Mouse (Mus musculus) limb, embryonic 11.5 days (tissue): ENCODE measurements around the gene Zfp341. TPM values are rescaled to one million over a fixed set of nuclear protein-coding genes. Genes with fewer than 3 reads are reported as not detected.
A peak's percentile ranks its signal among the peaks of the same experiment; 100 is the strongest.

Experiments
- ATAC-seq: fragments of 200-750 bp; cut with Nextera tagmentation; 2 replicates; pipeline ENCODE4 v1.8.0; 2017; ENCODE audit warnings: low read depth; ENCODE audit not compliant: insufficient number of reproducible peaks, low FRiP score, low TSS enrichment
- DNase-seq: peaks from one replicate; pipeline ENCODE4 v3.0.0-alpha.2; 2015; ENCODE audit warnings: low spot score
- H3K27ac ChIP-seq: fragments of 300-500 bp; sonication (generic); replicated peaks from 2 replicates; pipeline ENCODE4 v1.5.1; 2014; ENCODE audit warnings: low read depth, mild to moderate bottlenecking, low read length
- H3K27me3 ChIP-seq: fragments of 300-500 bp; sonication (generic); 2 replicates; pipeline ENCODE4 v1.6.1; 2014; ENCODE audit warnings: mild to moderate bottlenecking, low read length, mixed read lengths; ENCODE audit not compliant: control insufficient read depth, insufficient read depth
- H3K36me3 ChIP-seq: fragments of 300-500 bp; sonication (generic); 2 replicates; pipeline ENCODE4 v1.6.1; 2014; ENCODE audit warnings: mild to moderate bottlenecking, low read length, moderate library complexity, mixed read lengths; ENCODE audit not compliant: control insufficient read depth, insufficient read depth
- H3K4me1 ChIP-seq: fragments of 300-500 bp; sonication (generic); 2 replicates; pipeline ENCODE4 v1.6.1; 2014; ENCODE audit warnings: low read length, mixed read lengths; ENCODE audit not compliant: control insufficient read depth, insufficient read depth
- H3K4me2 ChIP-seq: fragments of 300-500 bp; sonication (generic); 2 replicates; pipeline ENCODE4 v1.6.1; 2014; ENCODE audit warnings: low read depth, mild to moderate bottlenecking, moderate library complexity; ENCODE audit not compliant: severe bottlenecking
- H3K4me3 ChIP-seq: fragments of 300-500 bp; sonication (generic); 2 replicates; pipeline ENCODE4 v1.5.1; 2014; ENCODE audit warnings: low read depth, low read length
- H3K9ac ChIP-seq: fragments of 300-500 bp; sonication (generic); 2 replicates; pipeline ENCODE4 v1.6.1; 2014; ENCODE audit warnings: mild to moderate bottlenecking, low read length
- H3K9me3 ChIP-seq: fragments of 300-500 bp; sonication (generic); 2 replicates; pipeline ENCODE4 v1.6.1; 2016; ENCODE audit warnings: low read length; ENCODE audit not compliant: control insufficient read depth
- WGBS: fragments of 180-500 bp; shearing (Covaris S2); extraction: QIAGEN DNeasy Blood & Tissue Kit; methylation state at CpG from one replicate; pipeline ENCODE4 v1.1.7; 2014; 5-methylcytosine and 5-hydroxymethylcytosine counted together
- polyA plus RNA-seq: library from polyadenylated mRNA; unstranded; fragments of >200 nt; fragmentation: Nextera tagmentation; extraction: Ambion mirVana; gene quantifications from 2 replicates; pipeline ENCODE4 v1.2.1, GENCODE M21; 2014

Gene Zfp341
- polyA plus RNA-seq, 1 experiment from 2014 or later, result 0.91 TPM

DNA sequence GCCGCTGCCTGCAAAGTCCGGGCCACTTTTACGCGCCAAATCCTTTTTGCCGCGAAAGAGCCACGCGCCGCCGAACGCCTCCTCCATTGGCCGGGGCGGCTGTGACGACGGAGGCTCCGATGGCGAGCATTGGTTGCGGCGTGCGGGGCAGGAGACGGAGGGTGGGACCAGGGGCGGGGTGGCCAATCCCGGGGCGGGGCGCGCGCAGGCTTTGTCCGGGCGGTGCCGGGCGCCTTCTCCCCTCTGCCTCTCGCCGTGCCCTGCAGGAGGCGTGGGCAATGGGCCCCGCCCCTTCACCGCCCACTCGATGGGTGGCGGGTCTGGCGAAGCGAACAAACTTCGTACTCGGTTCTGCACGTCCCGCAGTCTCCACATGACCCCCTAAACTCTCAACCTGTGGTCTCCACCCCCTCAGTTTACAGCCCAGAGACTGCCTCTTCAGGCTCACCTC lies 43.2 kb upstream of the Zfp341 start, which contains the start of gene E2f1:
Gene E2f1 (minus strand): TSS at position 57 of the 451 bp plus-strand sequence.
- DNase-seq (peak; percentile 98), ATAC-seq (peak; percentile 94)
- H3K4me2 ChIP-seq, result peak within 1 kb of the TSS; percentile 82
- H3K4me1 ChIP-seq, result peaks cover 15% of the 10 kb centered on the region
- H3K9me3 ChIP-seq, result no peaks in the 10 kb centered on the region
- H3K9ac ChIP-seq, result peak within 1 kb of the TSS; percentile 90
- H3K27ac ChIP-seq, result peak within 1 kb of the TSS; percentile 84
- peak within 1 kb of the TSS; percentile 76 for H3K4me3 ChIP-seq
- no peaks in the 10 kb centered on the region for H3K27me3 ChIP-seq
- whole genome bisulfite sequencing, result 0% methylated on average over 42 of the region's 44 CpGs
- H3K36me3 ChIP-seq, result 0 out of 2 replicates have a peak, but pooled peaks cover 2% of the 10 kb centered on the region

DNA sequence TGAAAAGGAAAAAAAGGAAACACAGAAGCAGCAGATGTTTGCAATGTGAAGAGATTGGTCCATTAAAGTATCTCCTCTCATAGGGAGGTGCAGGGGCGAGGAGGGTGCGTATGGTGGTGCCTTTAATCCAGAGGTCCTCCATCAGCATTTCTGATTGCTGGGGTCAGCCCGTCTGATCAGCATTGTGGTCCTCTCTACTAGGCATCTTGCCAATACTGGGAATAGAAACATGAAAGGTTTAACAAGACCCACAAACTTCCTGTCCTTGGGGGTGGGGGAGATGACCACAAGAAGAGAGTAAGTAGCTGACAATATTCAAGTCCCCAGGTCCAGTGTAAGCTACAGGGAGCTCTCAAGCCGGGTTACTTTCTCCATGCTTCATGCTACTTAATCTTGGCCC lies 42.4 kb upstream of the Zfp341 start:
- DNase-seq, result no peak
- Histone ChIP-seq H3K9ac (no peak overlapping the region), H3K36me3 (no peaks in the 10 kb centered on the region), H3K27ac (no peak overlapping the region), H3K9me3 (no peaks in the 10 kb centered on the region), H3K27me3 (no peaks in the 10 kb centered on the region), H3K4me3 (no peak overlapping the region), H3K4me1 (peaks cover 15% of the 10 kb centered on the region), H3K4me2 (no peak overlapping the region)
- WGBS, result 80% methylated on average over 4 of the region's 4 CpGs
- ATAC-seq, result no peak

DNA sequence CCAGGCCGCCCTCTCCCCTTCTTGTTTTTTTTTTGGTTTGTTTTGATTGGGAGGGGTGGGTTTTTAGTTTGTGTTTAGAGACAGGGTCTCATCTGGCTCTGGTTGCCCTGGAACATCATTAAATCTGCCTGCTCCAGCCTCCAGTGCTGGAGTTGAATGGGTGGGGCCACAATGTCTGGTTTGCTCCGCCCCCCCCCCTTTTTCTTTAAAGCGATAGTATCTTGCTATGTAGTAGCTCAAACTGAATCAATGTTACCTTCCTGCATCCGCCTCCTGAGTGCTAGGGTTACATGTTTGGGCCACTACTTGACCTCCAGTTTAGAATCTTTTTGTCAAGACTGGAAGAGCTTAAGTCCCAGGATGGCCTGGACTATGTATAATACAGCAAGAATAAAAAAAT lies 41.8 kb upstream of the Zfp341 start:
- WGBS, result 78% methylated on average over 4 of the region's 4 CpGs
- no peak for DNase-seq
- H3K27ac ChIP-seq, result no peak overlapping the region

DNA sequence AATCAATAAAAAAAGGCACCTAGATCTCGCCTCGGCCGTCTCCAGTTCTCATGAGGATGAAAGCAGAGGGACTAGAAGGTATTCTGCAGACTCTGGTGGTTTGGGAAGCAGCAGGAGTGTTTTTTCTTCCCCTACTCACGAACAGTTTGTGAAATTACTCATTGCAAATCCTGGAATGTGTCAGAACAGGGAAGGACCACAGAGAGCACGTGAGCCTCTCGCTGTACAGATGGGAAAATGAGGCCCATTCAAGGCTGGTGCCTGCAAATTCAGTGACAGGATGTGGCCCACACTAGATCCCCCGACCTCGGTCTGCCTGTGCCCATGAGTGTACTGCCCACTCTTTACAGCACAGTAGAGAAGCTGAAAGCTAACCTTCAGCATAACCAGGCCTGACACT lies 41.1 kb upstream of the Zfp341 start:
- peak; percentile 20 for DNase-seq
- peaks cover 9% of the 10 kb centered on the region for H3K4me1 ChIP-seq

More for the DNA sequence above, 41.8 kb upstream of the Zfp341 start:
- no peak for ATAC-seq
- no peak overlapping the region for H3K4me2 ChIP-seq
- no peaks in the 10 kb centered on the region for H3K27me3 ChIP-seq
- peaks cover 15% of the 10 kb centered on the region for H3K4me1 ChIP-seq
- no peaks in the 10 kb centered on the region for H3K36me3 ChIP-seq
- H3K9ac ChIP-seq, result no peak overlapping the region
- H3K9me3 ChIP-seq, result no peaks in the 10 kb centered on the region
- no peak overlapping the region for H3K4me3 ChIP-seq

DNA sequence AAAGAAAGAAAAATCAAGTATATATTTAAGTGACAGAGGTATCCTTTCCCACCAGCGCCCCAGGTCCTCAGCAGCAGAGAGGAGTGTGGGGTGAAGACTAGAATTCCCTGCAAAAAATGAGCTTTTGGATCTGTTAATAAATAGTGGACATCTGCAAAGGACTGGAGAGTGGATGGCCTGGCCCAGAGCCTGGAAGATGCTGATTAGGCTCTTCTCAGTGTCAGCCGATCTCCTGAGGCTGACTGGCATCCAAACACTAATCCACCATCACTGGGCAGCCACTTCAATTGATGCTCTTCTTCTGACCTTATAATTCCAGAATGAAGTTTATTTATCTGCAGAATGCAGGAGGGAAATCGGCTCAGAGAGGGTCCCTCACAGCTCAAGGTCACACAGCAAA lies 40.1 kb upstream of the Zfp341 start:
- ATAC-seq (no peak), DNase-seq (no peak)
- no peak overlapping the region for H3K9ac ChIP-seq
- H3K27ac ChIP-seq, result no peak overlapping the region
- H3K4me3 ChIP-seq, result no peak overlapping the region
- H3K36me3 ChIP-seq, result no peaks in the 10 kb centered on the region
- WGBS, result 84% methylated on average over 3 of the region's 3 CpGs
- no peaks in the 10 kb centered on the region for H3K27me3 ChIP-seq
- H3K4me2 ChIP-seq, result no peak overlapping the region
- H3K9me3 ChIP-seq, result no peaks in the 10 kb centered on the region
- H3K4me1 ChIP-seq, result peaks cover 9% of the 10 kb centered on the region

More for the DNA sequence above, 41.1 kb upstream of the Zfp341 start:
- Histone ChIP-seq H3K4me3 (no peak overlapping the region), H3K9ac (no peak overlapping the region), H3K9me3 (no peaks in the 10 kb centered on the region), H3K4me2 (no peak overlapping the region), H3K36me3 (no peaks in the 10 kb centered on the region), H3K27ac (no peak overlapping the region), H3K27me3 (no peaks in the 10 kb centered on the region)
- 81% methylated on average over 8 of the region's 8 CpGs for WGBS
- no peak for ATAC-seq

DNA sequence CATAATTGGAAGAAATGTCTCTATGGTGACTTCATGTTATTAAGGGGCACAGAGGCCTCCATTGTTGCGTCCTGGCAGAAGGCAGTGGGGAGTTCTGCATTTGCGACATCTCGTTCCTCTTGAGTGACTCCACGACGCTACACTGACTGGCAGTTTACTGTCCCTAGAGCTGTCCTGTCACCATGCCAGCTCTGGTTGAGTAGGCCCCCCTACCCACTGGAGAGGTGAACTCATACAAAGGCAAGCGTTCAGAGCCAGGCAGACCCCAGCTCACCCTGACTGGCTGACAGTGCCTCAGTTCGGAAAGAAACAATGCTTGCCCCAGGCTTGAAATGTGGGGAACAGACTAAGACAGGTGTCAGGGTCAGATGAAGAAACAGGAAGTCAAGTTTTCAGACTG lies 38.8 kb upstream of the Zfp341 start:
- Histone ChIP-seq H3K27ac (no peak overlapping the region), H3K9me3 (no peaks in the 10 kb centered on the region), H3K4me2 (no peak overlapping the region), H3K9ac (no peak overlapping the region), H3K4me3 (no peak overlapping the region), H3K36me3 (no peaks in the 10 kb centered on the region), H3K27me3 (no peaks in the 10 kb centered on the region), H3K4me1 (no peaks in the 10 kb centered on the region; the same call in 1 of the 2 replicates)
- WGBS, result 81% methylated on average over 7 of the region's 7 CpGs
- ATAC-seq, result no peak
- no peak for DNase-seq

DNA sequence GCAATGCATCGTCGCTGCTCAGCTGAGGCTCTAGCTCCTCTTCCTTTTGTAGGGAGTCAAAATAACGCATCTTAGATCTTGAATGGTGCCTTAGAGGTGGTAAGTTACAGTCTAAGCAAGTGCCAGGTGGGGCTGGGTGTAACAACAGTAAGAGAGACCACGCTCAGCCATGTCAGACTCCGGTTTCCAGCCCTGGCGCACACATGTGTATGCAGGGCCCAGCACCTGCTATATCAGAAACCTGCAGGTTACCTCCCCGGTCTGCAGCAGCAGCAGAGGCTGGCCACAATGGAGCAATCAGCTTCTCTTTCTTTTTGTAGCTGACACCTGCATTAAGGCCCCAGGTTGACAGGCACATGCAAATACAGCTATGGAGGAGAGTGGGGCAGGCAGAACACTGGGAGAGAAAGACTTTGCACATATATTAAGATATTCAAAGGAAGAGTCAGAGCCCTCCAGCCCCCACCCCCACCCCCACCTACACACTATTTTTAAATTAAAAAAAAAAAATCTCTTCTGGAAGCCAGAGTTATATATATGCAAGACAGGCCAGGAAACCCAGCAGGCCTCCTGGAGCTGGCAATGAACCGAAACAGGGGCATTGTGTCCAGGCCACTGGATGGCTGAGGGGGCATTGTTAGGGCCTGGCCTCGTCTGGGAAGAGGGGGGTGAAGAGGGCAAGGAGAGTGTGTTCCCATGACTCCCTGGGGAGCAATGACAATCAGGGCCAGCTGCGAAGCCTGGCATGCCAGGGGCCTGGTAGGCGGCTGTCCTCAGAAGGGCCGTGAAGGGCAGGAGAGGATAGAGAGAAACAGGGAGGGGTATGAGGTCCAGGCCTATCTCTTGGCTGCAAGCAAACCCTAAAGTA lies 36.0 kb upstream of the Zfp341 start:
- Histone ChIP-seq H3K4me1 (no peaks in the 10 kb centered on the region; the same call in 1 of the 2 replicates), H3K4me3 (no peak overlapping the region), H3K9ac (peak overlapping the region; percentile 17; the same call in 1 of the 2 replicates), H3K27me3 (no peaks in the 10 kb centered on the region), H3K36me3 (no peaks in the 10 kb centered on the region), H3K4me2 (no peak overlapping the region), H3K9me3 (no peaks in the 10 kb centered on the region), H3K27ac (0 out of 2 replicates have a peak overlapping the region, but pooled peaks have one; percentile 14)
- DNase-seq (no peak), ATAC-seq (no peak)
- 56% methylated on average over 12 of the region's 12 CpGs for WGBS

DNA sequence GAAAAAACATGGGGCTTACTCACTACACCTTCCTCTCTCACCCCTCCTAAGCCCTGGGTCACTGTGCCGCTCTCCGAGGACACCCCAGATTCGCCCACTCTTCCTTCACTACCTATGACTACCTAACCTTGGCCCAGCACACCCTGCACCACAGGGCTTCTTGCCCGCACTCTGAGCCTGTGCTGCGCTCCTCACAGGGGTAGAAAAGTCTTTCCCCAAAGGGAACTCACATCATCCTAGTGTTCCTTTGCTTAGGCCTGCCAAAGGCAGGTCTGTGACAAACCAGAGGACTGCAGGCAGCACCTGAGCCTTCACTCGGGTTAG lies 35.4 kb upstream of the Zfp341 start:
- WGBS, result 91% methylated on average over 6 of the region's 6 CpGs
- H3K4me3 ChIP-seq, result no peak overlapping the region
- no peaks in the 10 kb centered on the region for H3K9me3 ChIP-seq
- no peak overlapping the region for H3K27ac ChIP-seq
- ATAC-seq, result no peak
- H3K36me3 ChIP-seq, result no peaks in the 10 kb centered on the region
- DNase-seq, result no peak
- no peaks in the 10 kb centered on the region; the same call in 1 of the 2 replicates for H3K4me1 ChIP-seq
- H3K27me3 ChIP-seq, result no peaks in the 10 kb centered on the region
- no peak overlapping the region for H3K4me2 ChIP-seq
- H3K9ac ChIP-seq, result no peak overlapping the region
